Mouse (Mus musculus) cortical plate, adult 2 months (tissue): ENCODE results near the gene Disc1. TPM values are rescaled to one million over a fixed set of nuclear protein-coding genes. Genes with fewer than 3 reads are reported as not detected.

Experiments used
- H3K27ac ChIP-seq: fragments of 200-500 bp; 2 replicates; pipeline ENCODE4 v1.5.1; 2012; ENCODE audit warnings: low read length, control low read depth, inconsistent platforms; ENCODE audit not compliant: insufficient read depth
- H3K4me1 ChIP-seq: fragments of 200-500 bp; 2 replicates; pipeline ENCODE4 v1.6.1; 2011; ENCODE audit warnings: low read length; ENCODE audit not compliant: control insufficient read depth, insufficient read depth
- H3K4me3 ChIP-seq: fragments of 200-500 bp; 2 replicates; pipeline ENCODE4 v1.5.1; 2011; ENCODE audit warnings: mild to moderate bottlenecking, low read length, control low read depth; ENCODE audit not compliant: insufficient read depth
- CTCF ChIP-seq: fragments of 200-500 bp; IDR thresholded peaks from 2 replicates; pipeline ENCODE4 v1.5.1; 2011; ENCODE audit warnings: mild to moderate bottlenecking, control low read depth, low read length; ENCODE audit not compliant: insufficient read depth; ENCODE audit errors: extremely low read depth
- POLR2A ChIP-seq: fragments of 200-500 bp; IDR thresholded peaks from 2 replicates; pipeline ENCODE4 v1.6.1; 2011; ENCODE audit warnings: mild to moderate bottlenecking, low read length, control low read depth; ENCODE audit not compliant: insufficient read depth; ENCODE audit errors: extremely low read depth
- polyA plus RNA-seq: library from polyadenylated mRNA; depleted of rRNA; stranded (reverse); fragments of >200 nt; gene quantifications from 2 replicates; pipeline ENCODE4 v1.2.3, GENCODE M21; 2012

The Disc1 gene
- polyA plus RNA-seq, 1 experiment, result 0.65 TPM

DNA sequence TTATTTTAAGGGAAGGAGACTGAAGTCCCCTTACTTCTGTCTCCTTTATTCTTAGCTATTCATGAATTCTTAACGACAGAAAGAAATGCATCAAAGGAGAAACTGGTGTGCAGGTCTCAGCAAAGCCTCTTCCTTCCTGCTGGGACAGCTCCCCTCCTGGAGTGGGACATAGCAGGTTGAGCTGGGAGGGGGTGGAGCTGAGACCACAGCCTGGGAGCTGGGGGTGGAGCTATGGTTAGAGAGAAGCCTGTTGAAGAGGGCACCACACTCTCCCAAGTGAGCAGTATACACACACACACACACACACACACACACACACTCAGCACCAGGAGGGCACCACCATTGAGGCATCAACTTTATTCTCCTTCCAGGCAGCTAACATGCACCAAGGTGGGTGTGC is 193.4 kb downstream of the Disc1 start:
- TF ChIP-seq CTCF (no peak), POLR2A (no peak)
- Histone ChIP-seq H3K4me1 (no peaks in the 10 kb centered on the region), H3K27ac (no peak overlapping the region), H3K4me3 (no peak overlapping the region)

GRCm38 (mm10) chr8:125252946-125253345 is 199.0 kb downstream of the Disc1 start:
- TF ChIP-seq CTCF (no peak), POLR2A (no peak)
- no peak overlapping the region for H3K4me3 ChIP-seq
- peaks cover 4% of the 10 kb centered on the region for H3K4me1 ChIP-seq
- H3K27ac ChIP-seq, result no peak overlapping the region

- Histone ChIP-seq H3K4me1 (peaks cover 4% of the 10 kb centered on the region), H3K4me3 (peak overlapping the region; percentile 36; the same call in 1 of the 2 replicates), H3K27ac (peak overlapping the region; percentile 39)
- TF ChIP-seq CTCF, result no peak
- TF ChIP-seq POLR2A, result no peak
These were observed 199.6 kb downstream of the Disc1 start for GRCm38 (mm10) chr8:125253505-125254180.

- peak overlapping the region; percentile 36 for H3K4me3 ChIP-seq
- H3K4me1 ChIP-seq, result peaks cover 4% of the 10 kb centered on the region
- H3K27ac ChIP-seq, result peak overlapping the region; percentile 53
- TF ChIP-seq POLR2A, result peak; percentile 88
- no peak for TF ChIP-seq CTCF
These were observed 200.4 kb downstream of the Disc1 start for GRCm38 (mm10) chr8:125254188-125255005.

- Histone ChIP-seq H3K4me3 (peak overlapping the region; percentile 36; the same call in 1 of the 2 replicates), H3K4me1 (peaks cover 4% of the 10 kb centered on the region), H3K27ac (peak overlapping the region; percentile 53)
- no peak for TF ChIP-seq CTCF
- TF ChIP-seq POLR2A, result no peak
These were observed 201.2 kb downstream of the Disc1 start for GRCm38 (mm10) chr8:125255006-125255685.

GRCm38 (mm10) chr8:125257660-125258059 is 203.7 kb downstream of the Disc1 start:
- H3K27ac ChIP-seq, result no peak overlapping the region
- H3K4me3 ChIP-seq, result no peak overlapping the region
- H3K4me1 ChIP-seq, result peaks cover 4% of the 10 kb centered on the region
- TF ChIP-seq CTCF, result no peak
- no peak for TF ChIP-seq POLR2A

DNA sequence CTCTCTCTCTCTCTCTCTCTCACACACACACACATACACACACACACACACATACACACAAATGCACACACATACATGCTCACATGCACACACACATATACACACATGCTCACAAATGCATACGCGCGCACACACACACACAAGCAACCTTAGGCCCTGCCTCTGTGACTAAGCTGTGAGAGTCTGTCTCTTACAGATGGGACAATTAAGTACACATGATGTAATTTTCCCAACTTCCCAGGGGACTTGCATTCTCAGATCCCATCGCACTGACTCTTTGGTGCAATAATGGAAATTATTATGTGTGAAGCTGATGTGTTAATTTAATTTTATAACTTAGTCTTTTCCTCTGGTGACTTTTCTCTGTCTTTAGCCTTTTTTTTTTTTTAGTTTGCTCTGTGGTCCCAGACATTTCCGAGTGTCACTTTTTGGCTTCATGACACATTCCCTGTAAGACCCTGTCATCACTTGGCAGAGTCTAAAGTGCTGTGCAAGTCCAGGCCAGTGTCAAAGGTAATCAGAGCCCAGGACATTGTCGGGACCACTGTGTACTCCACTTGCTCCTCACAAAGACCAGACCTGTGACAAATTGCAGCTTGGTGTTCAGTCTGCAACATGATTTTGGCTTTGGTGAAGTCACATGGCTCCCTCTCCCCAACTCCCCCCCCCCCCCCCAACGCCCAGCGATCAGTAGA is 205.0 kb downstream of the Disc1 start:
- Histone ChIP-seq H3K4me1 (peaks cover 4% of the 10 kb centered on the region), H3K27ac (no peak overlapping the region), H3K4me3 (no peak overlapping the region)
- no peak for TF ChIP-seq POLR2A

- Histone ChIP-seq H3K4me1 (no peaks in the 10 kb centered on the region), H3K27ac (no peak overlapping the region), H3K4me3 (no peak overlapping the region)
- TF ChIP-seq CTCF (no peak), POLR2A (no peak)
These were observed 214.2 kb downstream of the Disc1 start for GRCm38 (mm10) chr8:125268181-125268705.

- Histone ChIP-seq H3K4me3 (no peak overlapping the region), H3K27ac (no peak overlapping the region), H3K4me1 (no peaks in the 10 kb centered on the region)
- no peak for TF ChIP-seq POLR2A
- no peak for TF ChIP-seq CTCF
These were observed 216.3 kb downstream of the Disc1 start for GRCm38 (mm10) chr8:125270292-125270691.
